Mouse (Mus musculus): ENCODE results near the gene H2-Oa. TPM values are rescaled to one million over a fixed set of nuclear protein-coding genes. Genes with fewer than 3 reads are reported as not detected.

Gene H2-Oa
- polyA plus RNA-seq, 1 experiment = 0.04 TPM

DNA sequence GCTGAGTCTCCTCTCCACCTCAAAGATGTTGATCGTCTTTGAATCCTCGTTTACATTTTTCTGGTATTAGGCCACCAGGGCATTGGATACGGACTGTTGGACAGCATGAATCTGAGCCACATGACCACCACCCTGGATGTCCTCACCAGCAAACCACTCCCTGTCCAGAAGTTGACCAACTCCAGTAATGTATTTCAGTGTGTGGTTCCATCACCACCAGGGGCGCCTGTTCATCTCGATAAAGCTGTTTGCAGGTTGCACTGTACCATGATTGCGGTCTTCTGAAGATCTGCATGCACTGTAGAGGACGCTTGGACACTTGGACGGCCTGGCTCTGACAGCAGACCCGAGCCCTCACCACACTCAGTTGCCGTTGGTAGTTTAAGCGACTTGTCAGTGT is 41.1 kb downstream of the H2-Oa start:
- H3K9me3 ChIP-seq (ENCODE audit: control insufficient read depth, low read length) = no peaks in the 10 kb centered on the region
- no peaks in the 10 kb centered on the region for H3K36me3 ChIP-seq (ENCODE audit: control insufficient read depth)
- TF ChIP-seq GATA1 (IDR thresholded peaks at IDR 0.05; ENCODE audit: low read length) = no peak
- TF ChIP-seq TAL1 (IDR thresholded peaks at IDR 0.05; ENCODE audit: low read length) = no peak
- peaks cover 46% of the 10 kb centered on the region for H3K27me3 ChIP-seq (ENCODE audit: control insufficient read depth)
- H3K4me3 ChIP-seq (replicated peaks) = no peak overlapping the region
- H3K4me1 ChIP-seq (ENCODE audit: control insufficient read depth) = peaks cover 8% of the 10 kb centered on the region

DNA sequence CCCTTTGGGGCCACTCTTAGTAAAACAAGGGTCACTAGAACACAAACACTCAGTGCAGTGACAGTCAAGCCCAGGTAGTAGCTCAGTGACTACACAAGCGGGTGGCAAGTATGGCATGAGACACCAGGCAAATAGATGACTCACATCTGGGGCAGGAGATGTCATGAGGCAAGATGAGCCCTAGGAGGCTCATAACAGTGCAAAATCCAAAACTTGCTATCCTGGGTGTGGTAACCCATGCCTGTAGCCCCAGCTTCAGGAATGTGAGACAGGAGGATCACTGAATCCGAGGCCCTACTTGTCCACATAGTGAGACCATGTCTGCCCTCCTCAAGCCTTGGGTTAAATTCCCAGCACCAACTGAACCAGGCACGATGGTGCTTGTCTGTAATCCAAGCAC is 42.3 kb downstream of the H2-Oa start:
- Histone ChIP-seq H3K27me3 (ENCODE audit: control insufficient read depth) (peaks cover 47% of the 10 kb centered on the region), H3K36me3 (ENCODE audit: control insufficient read depth) (no peaks in the 10 kb centered on the region), H3K9me3 (ENCODE audit: control insufficient read depth, low read length) (no peaks in the 10 kb centered on the region), H3K4me1 (ENCODE audit: control insufficient read depth) (peaks cover 10% of the 10 kb centered on the region), H3K4me3 (replicated peaks) (no peak overlapping the region)
- TF ChIP-seq GATA1 (IDR thresholded peaks at IDR 0.05; ENCODE audit: low read length) (no peak), TAL1 (IDR thresholded peaks at IDR 0.05; ENCODE audit: low read length) (no peak)

DNA sequence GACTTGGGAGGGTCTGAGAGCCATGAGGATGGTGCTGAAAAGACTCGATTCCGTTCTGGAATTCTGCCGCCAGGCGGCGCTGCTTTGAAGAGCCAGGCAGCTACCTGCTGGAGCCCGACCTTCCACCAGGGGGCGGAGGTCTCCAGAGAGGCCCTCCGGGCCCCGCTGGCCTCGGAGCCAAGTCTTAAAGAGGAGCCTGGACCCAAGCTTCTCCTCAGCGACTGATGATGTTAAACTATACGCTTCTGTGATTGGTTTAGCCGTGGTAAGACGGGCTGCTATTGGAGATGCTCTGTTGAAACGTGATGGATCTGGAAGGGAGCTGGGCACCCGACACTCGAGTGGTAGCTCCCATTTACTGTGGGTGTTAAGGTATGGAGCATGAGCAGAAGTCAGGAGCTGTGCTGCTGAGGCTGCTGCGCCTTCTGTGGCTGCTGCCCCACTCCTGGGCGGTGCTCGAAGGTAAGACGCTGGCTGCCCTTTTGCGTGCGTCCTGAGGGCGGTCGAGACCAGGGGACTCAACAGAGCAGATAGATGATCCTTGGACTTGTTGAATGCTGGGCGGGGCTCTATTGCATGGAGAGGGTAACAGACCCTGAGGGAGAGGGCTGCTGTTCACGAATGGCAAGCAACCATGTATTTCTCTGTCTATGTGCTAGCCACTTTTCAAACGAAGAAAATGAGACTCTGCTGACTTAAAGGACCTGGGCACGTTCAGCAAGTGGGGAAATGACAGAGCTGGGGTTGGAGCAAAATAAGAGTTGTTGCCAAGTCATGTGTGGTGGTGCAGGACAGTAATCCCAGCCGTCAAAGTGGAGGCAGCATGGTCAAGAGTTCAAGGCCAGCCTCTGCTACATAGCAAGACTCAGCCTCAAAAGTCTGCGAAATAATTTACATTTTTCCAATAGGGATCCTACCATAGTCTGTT is 43.4 kb downstream of the H2-Oa start:
- H3K4me3 ChIP-seq (replicated peaks) = peak overlapping the region; percentile 42
- no peaks in the 10 kb centered on the region for H3K36me3 ChIP-seq (ENCODE audit: control insufficient read depth)
- peaks cover 46% of the 10 kb centered on the region for H3K27me3 ChIP-seq (ENCODE audit: control insufficient read depth)
- peaks cover 21% of the 10 kb centered on the region for H3K4me1 ChIP-seq (ENCODE audit: control insufficient read depth)
- H3K9me3 ChIP-seq (ENCODE audit: control insufficient read depth, low read length) = no peaks in the 10 kb centered on the region
- TF ChIP-seq TAL1 (IDR thresholded peaks at IDR 0.05; ENCODE audit: low read length) = no peak
- TF ChIP-seq GATA1 (IDR thresholded peaks at IDR 0.05; ENCODE audit: low read length) = no peak

DNA sequence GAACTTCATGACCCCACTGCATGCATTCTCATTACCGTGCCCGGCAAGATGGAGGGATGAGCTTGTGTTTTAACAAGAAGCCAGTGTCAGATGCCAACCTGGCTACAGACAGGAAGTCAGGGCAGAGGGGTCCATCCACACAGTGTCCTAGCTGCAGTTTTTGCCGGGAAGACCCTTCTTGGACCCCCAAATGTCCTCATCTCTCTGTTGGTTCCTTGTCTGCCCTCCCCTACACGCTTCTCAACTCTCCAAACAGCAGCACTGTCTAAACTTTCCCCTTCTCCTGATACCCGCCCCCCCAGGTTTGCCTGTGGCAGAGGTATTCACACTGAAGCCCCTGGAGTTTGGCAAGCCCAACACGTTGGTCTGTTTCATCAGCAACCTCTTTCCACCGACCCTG is 45.5 kb downstream of the H2-Oa start:
- no peak overlapping the region for H3K4me3 ChIP-seq (replicated peaks)
- H3K9me3 ChIP-seq (ENCODE audit: control insufficient read depth, low read length) = no peaks in the 10 kb centered on the region
- no peaks in the 10 kb centered on the region for H3K36me3 ChIP-seq (ENCODE audit: control insufficient read depth)
- no peak for TF ChIP-seq TAL1 (IDR thresholded peaks at IDR 0.05; ENCODE audit: low read length)
- TF ChIP-seq GATA1 (IDR thresholded peaks at IDR 0.05; ENCODE audit: low read length) = no peak
- peaks cover 51% of the 10 kb centered on the region for H3K27me3 ChIP-seq (ENCODE audit: control insufficient read depth)
- H3K4me1 ChIP-seq (ENCODE audit: control insufficient read depth) = peaks cover 24% of the 10 kb centered on the region

DNA sequence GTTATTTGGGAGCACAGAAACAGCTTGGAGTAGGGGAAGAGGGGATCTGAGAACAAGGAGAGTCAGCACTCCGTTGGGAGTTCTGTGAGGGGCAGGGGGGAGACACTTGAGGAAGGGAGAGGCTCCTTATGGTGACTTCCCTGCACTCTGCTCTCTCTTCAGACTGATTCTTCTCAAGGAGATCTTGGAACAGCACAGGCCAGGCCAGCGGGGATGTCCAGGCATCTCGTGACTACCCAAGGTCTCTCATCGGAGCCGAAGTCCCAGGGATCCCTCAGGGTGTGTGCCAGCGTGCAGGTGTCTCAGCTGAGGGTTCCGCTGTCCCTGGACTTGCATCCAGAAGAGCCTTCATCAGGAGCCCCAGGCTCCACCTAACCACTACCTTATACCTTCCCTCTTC is 46.5 kb downstream of the H2-Oa start:
- no peaks in the 10 kb centered on the region for H3K36me3 ChIP-seq (ENCODE audit: control insufficient read depth)
- peaks cover 26% of the 10 kb centered on the region for H3K4me1 ChIP-seq (ENCODE audit: control insufficient read depth)
- no peak for TF ChIP-seq GATA1 (IDR thresholded peaks at IDR 0.05; ENCODE audit: low read length)
- TF ChIP-seq TAL1 (IDR thresholded peaks at IDR 0.05; ENCODE audit: low read length) = no peak
- peaks cover 51% of the 10 kb centered on the region for H3K27me3 ChIP-seq (ENCODE audit: control insufficient read depth)
- H3K9me3 ChIP-seq (ENCODE audit: control insufficient read depth, low read length) = no peaks in the 10 kb centered on the region
- no peak overlapping the region for H3K4me3 ChIP-seq (replicated peaks)

DNA sequence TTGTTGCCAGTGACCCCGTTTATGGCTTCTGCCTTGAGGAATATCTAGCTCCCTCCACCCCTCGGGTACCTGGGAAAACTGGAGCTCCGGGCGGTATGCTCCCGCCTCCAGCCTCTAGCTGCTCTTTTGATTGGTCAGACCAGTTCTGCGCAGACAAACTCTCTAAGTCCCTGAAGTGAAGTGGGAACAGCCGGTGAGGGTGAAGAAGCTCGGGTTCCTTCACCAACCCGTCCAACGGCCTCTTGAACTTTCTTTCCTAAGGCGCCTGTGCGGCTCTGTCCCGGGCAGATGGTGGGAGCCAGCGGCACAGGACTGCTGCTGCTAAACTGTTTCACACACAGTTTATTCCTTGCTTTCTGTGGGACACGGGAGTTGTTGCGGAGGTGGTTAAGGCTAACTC is 47.3 kb downstream of the H2-Oa start:
- TF ChIP-seq TAL1 (IDR thresholded peaks at IDR 0.05; ENCODE audit: low read length) (no peak), GATA1 (IDR thresholded peaks at IDR 0.05; ENCODE audit: low read length) (no peak)
- Histone ChIP-seq H3K4me1 (ENCODE audit: control insufficient read depth) (peaks cover 26% of the 10 kb centered on the region), H3K4me3 (replicated peaks) (peak overlapping the region; percentile 52), H3K27me3 (ENCODE audit: control insufficient read depth) (peaks cover 50% of the 10 kb centered on the region), H3K36me3 (ENCODE audit: control insufficient read depth) (no peaks in the 10 kb centered on the region), H3K9me3 (ENCODE audit: control insufficient read depth, low read length) (no peaks in the 10 kb centered on the region)

DNA sequence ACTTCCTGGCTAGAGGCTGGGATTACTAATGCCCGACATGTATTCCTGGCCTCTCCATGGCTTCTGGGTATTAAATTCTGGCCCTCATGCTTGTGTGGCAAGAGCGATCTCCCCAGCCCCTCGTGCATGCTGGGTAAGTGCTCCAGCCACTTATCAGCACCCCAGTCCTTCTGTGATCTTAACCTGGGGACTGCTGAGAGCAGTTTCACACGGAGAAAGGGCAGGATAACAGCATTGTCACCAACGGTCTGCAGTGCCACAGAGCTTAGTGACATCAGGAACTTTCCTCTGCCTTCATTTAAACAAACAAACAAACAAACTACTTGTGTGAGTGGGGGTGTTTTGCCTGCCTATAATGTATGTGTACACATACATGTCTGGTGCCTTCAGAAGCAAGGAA is 48.1 kb downstream of the H2-Oa start:
- TF ChIP-seq TAL1 (IDR thresholded peaks at IDR 0.05; ENCODE audit: low read length) = no peak
- TF ChIP-seq GATA1 (IDR thresholded peaks at IDR 0.05; ENCODE audit: low read length) = no peak
- Histone ChIP-seq H3K36me3 (ENCODE audit: control insufficient read depth) (no peaks in the 10 kb centered on the region), H3K9me3 (ENCODE audit: control insufficient read depth, low read length) (no peaks in the 10 kb centered on the region), H3K27me3 (ENCODE audit: control insufficient read depth) (peaks cover 49% of the 10 kb centered on the region), H3K4me1 (ENCODE audit: control insufficient read depth) (peaks cover 25% of the 10 kb centered on the region), H3K4me3 (replicated peaks) (peak overlapping the region; percentile 52)

DNA sequence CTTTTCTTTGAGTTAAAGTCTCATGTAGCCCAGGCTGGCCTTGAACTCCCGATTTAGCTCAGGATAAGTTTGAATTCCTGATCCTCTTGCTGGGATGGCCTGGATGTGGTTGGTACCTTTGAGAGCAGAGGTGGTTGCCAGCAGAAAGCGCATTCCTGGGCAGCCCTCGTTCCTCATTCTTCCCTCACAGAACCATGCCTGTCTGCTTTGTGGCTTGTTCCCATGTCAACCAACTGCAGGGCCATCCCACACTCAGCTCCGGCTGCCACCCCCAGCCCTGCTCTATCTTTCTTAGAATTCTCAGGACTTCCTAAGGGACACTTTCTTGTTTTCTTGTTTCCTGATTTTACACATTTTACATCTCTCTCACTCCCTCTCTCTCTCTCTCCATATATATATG is 49.3 kb downstream of the H2-Oa start:
- H3K9me3 ChIP-seq (ENCODE audit: control insufficient read depth, low read length) = no peaks in the 10 kb centered on the region
- H3K36me3 ChIP-seq (ENCODE audit: control insufficient read depth) = no peaks in the 10 kb centered on the region
- TF ChIP-seq TAL1 (IDR thresholded peaks at IDR 0.05; ENCODE audit: low read length) (no peak), GATA1 (IDR thresholded peaks at IDR 0.05; ENCODE audit: low read length) (no peak)
- H3K4me3 ChIP-seq (replicated peaks) = no peak overlapping the region
- H3K27me3 ChIP-seq (ENCODE audit: control insufficient read depth) = peaks cover 48% of the 10 kb centered on the region
- H3K4me1 ChIP-seq (ENCODE audit: control insufficient read depth) = peaks cover 17% of the 10 kb centered on the region

DNA sequence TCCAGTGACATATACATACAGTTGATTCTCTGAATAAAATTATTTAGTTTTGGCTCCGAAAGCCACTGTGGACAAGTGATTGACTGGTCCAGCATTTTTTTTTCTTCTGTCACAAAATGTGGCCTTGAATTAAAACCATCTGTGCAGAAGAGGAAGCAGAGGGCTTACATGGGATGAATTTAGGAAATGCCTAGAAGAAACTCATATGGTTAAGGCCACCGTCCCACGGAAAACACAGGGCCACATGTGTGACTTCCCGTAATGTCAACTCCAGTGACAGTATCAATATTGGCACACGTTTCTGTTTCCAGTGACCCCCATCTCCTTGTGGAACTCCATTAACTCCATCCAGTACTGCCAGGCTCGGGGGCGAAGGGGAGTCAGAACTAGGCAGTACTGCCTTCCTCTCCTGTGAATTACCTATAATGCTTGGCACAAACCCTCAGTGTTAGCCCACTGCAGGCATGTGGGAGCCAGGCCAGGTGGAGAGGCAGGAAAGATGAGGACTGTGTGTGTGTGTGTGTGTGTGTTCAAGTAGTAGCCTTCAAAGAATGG is 50.4 kb downstream of the H2-Oa start:
- H3K9me3 ChIP-seq (ENCODE audit: control insufficient read depth, low read length) = no peaks in the 10 kb centered on the region
- H3K4me3 ChIP-seq (replicated peaks) = no peak overlapping the region
- no peak for TF ChIP-seq GATA1 (IDR thresholded peaks at IDR 0.05; ENCODE audit: low read length)
- TF ChIP-seq TAL1 (IDR thresholded peaks at IDR 0.05; ENCODE audit: low read length) = no peak
- peaks cover 38% of the 10 kb centered on the region for H3K27me3 ChIP-seq (ENCODE audit: control insufficient read depth)
- H3K36me3 ChIP-seq (ENCODE audit: control insufficient read depth) = no peaks in the 10 kb centered on the region
- H3K4me1 ChIP-seq (ENCODE audit: control insufficient read depth) = peaks cover 17% of the 10 kb centered on the region
